Mouse (Mus musculus): Measurements from ENCODE around the gene Rabac1.

Gene Rabac1

GRCm38 (mm10) chr7:24930475-24930874 lies 42.1 kb downstream of the Rabac1 start:
- no peak for DNase-seq (ENCODE audit: low spot score in 2 of 2)
